Mouse (Mus musculus) intestine, embryonic 14.5 days (tissue): ENCODE data around the gene Rps29. TPM values are rescaled to one million over a fixed set of nuclear protein-coding genes. Genes with fewer than 3 reads are reported as not detected.
"Not testable (repeated sequence)": the region's sequence is repeated elsewhere in the genome, so short reads cannot be mapped to it uniquely, and the experiment has no call there.

Source experiments
- ATAC-seq: fragments of 200-750 bp; cut with Nextera tagmentation; replicated peaks from 2 replicates; pipeline ENCODE4 v1.8.0; 2017; ENCODE audit warnings: low read depth, moderate number of reproducible peaks, moderate TSS enrichment, moderate library complexity; ENCODE audit not compliant: low FRiP score, low TSS enrichment
- DNase-seq: peaks from one replicate; pipeline ENCODE4 v3.0.0-alpha.2; 2018; ENCODE audit warnings: low spot score
- H3K27ac ChIP-seq: fragments of 300-500 bp; sonication (generic); 2 replicates; pipeline ENCODE4 v1.5.1; 2014; ENCODE audit warnings: low read depth, mild to moderate bottlenecking, control low read depth
- H3K27me3 ChIP-seq: fragments of 300-500 bp; sonication (generic); replicated peaks from 2 replicates; pipeline ENCODE4 v1.6.1; 2014; ENCODE audit warnings: low read length, control low read depth; ENCODE audit not compliant: control insufficient read depth, insufficient read depth
- H3K36me3 ChIP-seq: fragments of 300-500 bp; sonication (generic); 2 replicates; pipeline ENCODE4 v1.6.1; 2014; ENCODE audit warnings: low read length, control low read depth; ENCODE audit not compliant: control insufficient read depth, insufficient read depth
- H3K4me1 ChIP-seq: fragments of 300-500 bp; sonication (generic); replicated peaks from 2 replicates; pipeline ENCODE4 v1.6.1; 2014; ENCODE audit warnings: low read length, control low read depth, mixed read lengths; ENCODE audit not compliant: control insufficient read depth, insufficient read depth
- H3K4me2 ChIP-seq: fragments of 300-500 bp; sonication (generic); 2 replicates; pipeline ENCODE4 v1.6.1; 2014; ENCODE audit warnings: low read length
- H3K4me3 ChIP-seq: fragments of 300-500 bp; sonication (generic); 2 replicates; pipeline ENCODE4 v1.5.1; 2014; ENCODE audit warnings: low read depth, low read length, control low read depth, mixed read lengths
- H3K9ac ChIP-seq: fragments of 300-500 bp; sonication (generic); 2 replicates; pipeline ENCODE4 v1.6.1; 2014; ENCODE audit warnings: mild to moderate bottlenecking, low read length
- H3K9me3 ChIP-seq: fragments of 300-500 bp; sonication (generic); 2 replicates; pipeline ENCODE4 v1.6.1; 2016; ENCODE audit warnings: low read length, control low read depth; ENCODE audit not compliant: control insufficient read depth
- WGBS: fragments of 180-500 bp; shearing (Covaris S2); extraction: QIAGEN DNeasy Blood & Tissue Kit; methylation state at CpG from one replicate; pipeline ENCODE4 v1.1.7; 2014; 5-methylcytosine and 5-hydroxymethylcytosine counted together
- polyA plus RNA-seq: library from polyadenylated mRNA; unstranded; fragments of >200 nt; fragmentation: Nextera tagmentation; extraction: Ambion mirVana; gene quantifications from 2 replicates; pipeline ENCODE4 v1.2.1, GENCODE M21; 2014

Gene Rps29
- polyA plus RNA-seq, 1 experiment from 2014 or later = 2,401 TPM

- not testable (repeated sequence) for H3K9ac ChIP-seq, DNase-seq, H3K9me3 ChIP-seq, H3K27me3 ChIP-seq, H3K36me3 ChIP-seq, ATAC-seq, H3K27ac ChIP-seq, H3K4me2 ChIP-seq, H3K4me3 ChIP-seq
- peaks cover 12% of the 10 kb centered on the region for H3K4me1 ChIP-seq
- WGBS = 71% methylated on average over 8 of the region's 8 CpGs
Observed at GRCm38 (mm10) chr12:69166861-69167581, 8.0 kb upstream of the Rps29 start.

- Histone ChIP-seq H3K9ac (no peak overlapping the region), H3K9me3 (no peaks in the 10 kb centered on the region), H3K27ac (no peak overlapping the region), H3K27me3 (no peaks in the 10 kb centered on the region), H3K4me1 (peaks cover 9% of the 10 kb centered on the region), H3K4me2 (no peak overlapping the region), H3K4me3 (no peak overlapping the region), H3K36me3 (no peaks in the 10 kb centered on the region)
- 40% methylated on average over 3 of the region's 3 CpGs for WGBS
- DNase-seq (no peak), ATAC-seq (no peak)
Observed at GRCm38 (mm10) chr12:69164904-69165303, 5.9 kb upstream of the Rps29 start.

- H3K27me3 ChIP-seq, H3K4me3 ChIP-seq, H3K4me1 ChIP-seq, H3K27ac ChIP-seq, H3K9me3 ChIP-seq, H3K4me2 ChIP-seq, H3K9ac ChIP-seq, ATAC-seq, H3K36me3 ChIP-seq, DNase-seq: not testable (repeated sequence)
- WGBS = 87% methylated on average over 4 of the region's 4 CpGs
Observed at GRCm38 (mm10) chr12:69163586-69163985, 4.6 kb upstream of the Rps29 start.

GRCm38 (mm10) chr12:69160677-69161076 is 1.7 kb upstream of the Rps29 start:
- peaks cover 23% of the 10 kb centered on the region for H3K36me3 ChIP-seq
- not testable (repeated sequence) for H3K4me3 ChIP-seq, H3K4me1 ChIP-seq, H3K9me3 ChIP-seq, H3K27me3 ChIP-seq, DNase-seq, H3K9ac ChIP-seq, ATAC-seq, H3K4me2 ChIP-seq, H3K27ac ChIP-seq
- WGBS = 73% methylated on average over 2 of the region's 2 CpGs

GRCm38 (mm10) chr12:69159578-69159940 is 573 bp upstream of the Rps29 start:
- Histone ChIP-seq H3K4me3 (peak overlapping the region; percentile 16), H3K27me3 (no peaks in the 10 kb centered on the region), H3K4me1 (peaks cover 4% of the 10 kb centered on the region; the same call in 1 of the 2 replicates), H3K9ac (no peak overlapping the region), H3K4me2 (peak overlapping the region; percentile 28), H3K27ac (0 out of 2 replicates have a peak overlapping the region, but pooled peaks have one; percentile 38), H3K9me3 (no peaks in the 10 kb centered on the region), H3K36me3 (peaks cover 24% of the 10 kb centered on the region)
- no peak for DNase-seq
- WGBS = 5% methylated on average over 9 of the region's 9 CpGs
- peak; percentile 28 for ATAC-seq

- peaks cover 4% of the 10 kb centered on the region; the same call in 1 of the 2 replicates for H3K4me1 ChIP-seq
- no peaks in the 10 kb centered on the region for H3K9me3 ChIP-seq
- no peaks in the 10 kb centered on the region for H3K27me3 ChIP-seq
- H3K9ac ChIP-seq = peak overlapping the region; percentile 95
- peak overlapping the region; percentile 91 for H3K27ac ChIP-seq
- peaks cover 24% of the 10 kb centered on the region for H3K36me3 ChIP-seq
- WGBS = under 1% methylated on average over 19 of the region's 19 CpGs
- DNase-seq = no peak
- peak overlapping the region; percentile 92 for H3K4me2 ChIP-seq
- ATAC-seq = no peak
- peak overlapping the region; percentile 75 for H3K4me3 ChIP-seq
Observed at GRCm38 (mm10) chr12:69158366-69158764, 621 bp downstream of the Rps29 start.

- H3K27ac ChIP-seq = no peak overlapping the region
- H3K9me3 ChIP-seq = no peaks in the 10 kb centered on the region
- H3K9ac ChIP-seq = no peak overlapping the region
- ATAC-seq (no peak), DNase-seq (no peak)
- peaks cover 24% of the 10 kb centered on the region for H3K36me3 ChIP-seq
- WGBS = 95% methylated on average over 2 of the region's 2 CpGs
- no peak overlapping the region for H3K4me3 ChIP-seq
- H3K4me1 ChIP-seq = peaks cover 4% of the 10 kb centered on the region; the same call in 1 of the 2 replicates
- no peak overlapping the region for H3K4me2 ChIP-seq
- no peaks in the 10 kb centered on the region for H3K27me3 ChIP-seq
Observed at GRCm38 (mm10) chr12:69157107-69157506, 1.9 kb downstream of the Rps29 start.

- Histone ChIP-seq H3K9me3 (no peaks in the 10 kb centered on the region), H3K9ac (no peak overlapping the region), H3K36me3 (peaks cover 24% of the 10 kb centered on the region), H3K4me2 (no peak overlapping the region), H3K4me3 (no peak overlapping the region), H3K4me1 (peaks cover 4% of the 10 kb centered on the region; the same call in 1 of the 2 replicates), H3K27me3 (no peaks in the 10 kb centered on the region), H3K27ac (no peak overlapping the region)
- DNase-seq = no peak
- no peak for ATAC-seq
- WGBS = 87% methylated on average over 4 of the region's 4 CpGs
Observed at GRCm38 (mm10) chr12:69156436-69156835, 2.5 kb downstream of the Rps29 start.

- DNase-seq (no peak), ATAC-seq (no peak)
- H3K9ac ChIP-seq = no peak overlapping the region
- H3K4me1 ChIP-seq = peaks cover 4% of the 10 kb centered on the region; the same call in 1 of the 2 replicates
- H3K9me3 ChIP-seq = no peaks in the 10 kb centered on the region
- H3K4me2 ChIP-seq = no peak overlapping the region
- peaks cover 24% of the 10 kb centered on the region for H3K36me3 ChIP-seq
- H3K27me3 ChIP-seq = no peaks in the 10 kb centered on the region
- no peak overlapping the region for H3K27ac ChIP-seq
- H3K4me3 ChIP-seq = no peak overlapping the region
- 81% methylated on average over 2 of the region's 2 CpGs for WGBS
Observed at GRCm38 (mm10) chr12:69155923-69156322, 3.1 kb downstream of the Rps29 start.
